8 mouse cellular contexts compared by ENCODE assay signal in the genomic region with DNA sequence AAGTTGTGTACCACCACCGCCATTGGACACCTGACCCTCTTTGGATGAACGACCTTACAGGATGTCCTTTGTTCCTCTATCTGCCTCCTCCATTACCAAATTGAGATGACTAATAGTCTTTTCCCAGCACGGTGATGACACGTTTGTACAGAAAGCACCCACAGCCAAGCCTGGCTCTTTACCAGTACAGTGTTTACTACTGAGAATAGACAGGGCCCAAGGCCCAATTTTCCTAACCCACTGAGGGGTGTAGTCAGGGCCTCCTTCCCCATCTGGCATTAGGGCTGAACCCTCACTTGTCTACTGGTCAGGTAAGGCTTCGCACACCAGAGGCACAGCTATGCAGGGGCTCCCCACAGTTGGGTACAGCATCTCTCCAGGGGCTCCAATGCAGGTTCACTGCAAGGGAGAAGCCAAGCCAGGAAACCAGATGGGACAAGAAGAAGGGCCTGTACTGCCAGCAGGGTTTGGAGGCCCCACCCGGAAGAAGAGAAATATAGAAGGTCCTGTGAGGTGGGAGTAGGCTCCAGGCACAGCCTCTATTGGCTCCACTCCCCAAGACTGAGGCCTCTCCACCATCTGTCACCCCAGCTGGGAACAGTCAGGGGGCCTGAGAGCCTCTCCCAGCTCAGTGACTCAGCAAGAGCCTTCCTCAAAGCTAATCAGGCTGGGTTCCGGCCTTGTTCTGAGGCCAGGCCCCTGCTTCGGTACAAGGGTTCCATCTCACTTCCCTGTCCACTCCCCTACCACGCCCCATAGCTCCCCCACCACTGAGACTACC. TPM values are rescaled to one million over a fixed set of nuclear protein-coding genes. Genes with fewer than 3 reads are reported as not detected.
DNase-seq lines count a peak whose midpoint lies in the region; ATAC-seq and TF ChIP-seq lines count a peak whose summit lies in the region.

No protein-coding gene starts in this region.

- TF ChIP-seq POLR2A in cerebellum, adult 2 months (IDR thresholded peaks at IDR 0.05; ENCODE audit: borderline replicate concordance, insufficient read depth, low read length) = 0 out of 2 replicates have a peak, but pooled peaks have one; percentile 28

- no peak overlapping the region for H3K4me2 ChIP-seq in hindbrain, embryonic 13.5 days

- H3K9ac ChIP-seq in hindbrain, embryonic 13.5 days = peak overlapping the region; percentile 49; the same call in 1 of the 2 replicates

- TF ChIP-seq CTCF in cerebellum, adult 2 months (IDR thresholded peaks at IDR 0.05; ENCODE audit: borderline replicate concordance, insufficient read depth, low read depth, low read length) = no peak

- peaks cover 16% of the 10 kb centered on the region for H3K36me3 ChIP-seq in hindbrain, embryonic 13.5 days
- no peaks in the 10 kb centered on the region for H3K36me3 ChIP-seq in splenic B cell, adult 2 months (ENCODE audit: control insufficient read depth, insufficient read depth, low read length, poor library complexity, severe bottlenecking)

- H3K9me3 ChIP-seq in hindbrain, embryonic 13.5 days = no peaks in the 10 kb centered on the region; the same call in 1 of the 2 replicates

- H3K27me3 ChIP-seq in cerebellum, adult 2 months (ENCODE audit: control insufficient read depth, insufficient read depth, low read length) = no peaks in the 10 kb centered on the region
- H3K27me3 ChIP-seq in hindbrain, embryonic 13.5 days = no peaks in the 10 kb centered on the region
- no peaks in the 10 kb centered on the region for H3K27me3 ChIP-seq in splenic B cell, adult 2 months (ENCODE audit: control insufficient read depth, insufficient read depth, low read length, poor library complexity, severe bottlenecking)

- WGBS in cerebellum, adult 2 months = 10% methylated on average over 9 of the region's 9 CpGs
- WGBS in hindbrain, embryonic 13.5 days = 61% methylated on average over 9 of the region's 9 CpGs

- H3K4me3 ChIP-seq in cerebellum, adult 2 months (replicated peaks; ENCODE audit: insufficient read depth, low read depth, low read length) = no peak overlapping the region
- H3K4me3 ChIP-seq in hindbrain, embryonic 13.5 days = no peak overlapping the region

- H3K4me1 ChIP-seq in cerebellum, adult 2 months (ENCODE audit: control insufficient read depth, insufficient read depth, low read length) = peaks cover 50% of the 10 kb centered on the region
- H3K4me1 ChIP-seq in hindbrain, embryonic 13.5 days (replicated peaks) = peaks cover 17% of the 10 kb centered on the region

- peak overlapping the region; percentile 98 for H3K27ac ChIP-seq in cerebellum, adult 2 months (ENCODE audit: insufficient read depth, low read length)
- peak overlapping the region; percentile 66 for H3K27ac ChIP-seq in hindbrain, embryonic 13.5 days

- DNase-seq in ovary, adult 18-20 months (ENCODE audit: low spot score) = peak; percentile 64
- no peak for DNase-seq in ovary, postnatal 36 days (ENCODE audit: low spot score)
- DNase-seq in cerebellum, adult 2 months = peak; percentile 98 to 100
- peak; percentile 83 to 85 for DNase-seq in frontal cortex, postnatal 36 days (ENCODE audit: low spot score in 2 of 2)
- peak; percentile 64 to 67 for DNase-seq in layer of hippocampus, postnatal 25 days (ENCODE audit: extremely low spot score in 1 of 2, low spot score in 1 of 2)
- peak; percentile 77 for DNase-seq in lung, postnatal 25 days (ENCODE audit: low spot score)
- DNase-seq in splenic B cell, adult 2 months (ENCODE audit: low read depth, low spot score) = peak; percentile 48

- ATAC-seq in hindbrain, embryonic 13.5 days (ENCODE audit: low FRiP score) = peak; percentile 66; the same call in 1 of the 2 replicates

RNA-seq across cellular contexts. Expression of a gene that starts 6.0 kb away (rescaled TPM):
- 19.9 and 21.0 TPM in 2 replicates for polyA plus RNA-seq in cerebellum, adult 2 months (2012; rRNA removed)
- polyA plus RNA-seq in hindbrain, embryonic 13.5 days (2015; fragmentation: Nextera tagmentation; extraction: Ambion mirVana) = 4.5 and 5.2 TPM in 2 replicates
- total RNA-seq in layer of hippocampus, postnatal 25 days (2021) = 1 to 10 TPM; 7.0 to 7.4 TPM

RNA-seq across cellular contexts. Expression of a gene that starts 7.9 kb away (rescaled TPM):
- 2.8 and 5.2 TPM in 2 replicates for polyA plus RNA-seq in cerebellum, adult 2 months (2012; rRNA removed)
- 0.45 and 1.1 TPM in 2 replicates for polyA plus RNA-seq in hindbrain, embryonic 13.5 days (2015; fragmentation: Nextera tagmentation; extraction: Ambion mirVana)
- total RNA-seq in layer of hippocampus, postnatal 25 days (2021) = not detected

RNA-seq across cellular contexts. Expression of a gene that starts 8.7 kb away (rescaled TPM):
- polyA plus RNA-seq in cerebellum, adult 2 months (2012; rRNA removed) = 91.6 and 105 TPM in 2 replicates
- 41.8 and 53.4 TPM in 2 replicates for polyA plus RNA-seq in hindbrain, embryonic 13.5 days (2015; fragmentation: Nextera tagmentation; extraction: Ambion mirVana)
- total RNA-seq in layer of hippocampus, postnatal 25 days (2021) = 10 to 100 TPM; 20.5 to 27.7 TPM

RNA-seq across cellular contexts. Expression of a gene that starts 12.5 kb away (rescaled TPM):
- 362 and 365 TPM in 2 replicates for polyA plus RNA-seq in cerebellum, adult 2 months (2012; rRNA removed)
- 66.8 and 73.4 TPM in 2 replicates for polyA plus RNA-seq in hindbrain, embryonic 13.5 days (2015; fragmentation: Nextera tagmentation; extraction: Ambion mirVana)
- 10 to 100 TPM; 51.0 to 57.8 TPM for total RNA-seq in layer of hippocampus, postnatal 25 days (2021)

RNA-seq across cellular contexts. Expression of a gene that starts 12.6 kb away (rescaled TPM):
- 600 and 672 TPM in 2 replicates for polyA plus RNA-seq in cerebellum, adult 2 months (2012; rRNA removed)
- 18.3 and 19.2 TPM in 2 replicates for polyA plus RNA-seq in hindbrain, embryonic 13.5 days (2015; fragmentation: Nextera tagmentation; extraction: Ambion mirVana)
- total RNA-seq in layer of hippocampus, postnatal 25 days (2021) = 100 to 1,000 TPM; 226 to 235 TPM
